In the genomic region with DNA sequence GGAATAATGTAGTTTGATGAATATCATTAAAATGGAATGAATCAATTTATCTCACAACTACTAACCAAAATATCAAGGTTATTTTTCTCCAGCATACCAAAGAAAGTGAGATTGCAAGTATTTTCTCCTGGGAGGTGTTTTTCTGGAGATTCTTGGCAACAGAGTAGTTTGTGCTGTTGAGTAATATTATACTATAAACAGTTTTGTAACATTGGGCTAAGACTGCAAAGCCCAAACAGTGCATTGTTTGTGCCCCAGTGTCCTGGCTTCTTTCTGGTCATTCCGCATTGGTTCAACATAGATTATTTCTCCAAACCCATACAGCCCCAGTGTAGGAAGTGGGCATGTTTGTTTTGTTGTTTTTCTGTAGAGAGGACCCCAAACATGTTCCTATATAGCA, we compare ENCODE assay signal across 20 mouse cellular contexts. TPM values are rescaled to one million over a fixed set of nuclear protein-coding genes. Genes with fewer than 3 reads are reported as not detected.
A peak's percentile ranks its signal among the peaks of the same experiment; 100 is the strongest.
DNase-seq lines count a peak whose midpoint lies in the region; ATAC-seq and TF ChIP-seq lines count a peak whose summit lies in the region.
"Had no signal": no experiment of that assay in that cellular context is flagged by ENCODE, and none has a peak within 500 bp of the region (broad histone marks: within the 10 kb centered on the region; RNA-seq: fewer than 3 reads in every experiment).

No protein-coding gene starts in this region.

- H3K27ac ChIP-seq in heart, embryonic 10.5 days: no peak overlapping the region
- no peak overlapping the region for H3K27ac ChIP-seq in liver, postnatal 0 days (ENCODE audit: low read depth)
- H3K27ac ChIP-seq in liver, embryonic 11.5 days (ENCODE audit: low read depth, low read length): no peak overlapping the region
- no peak overlapping the region for H3K27ac ChIP-seq in midbrain, embryonic 11.5 days (ENCODE audit: low read depth, low read length)
- no peak overlapping the region for H3K27ac ChIP-seq in midbrain, embryonic 10.5 days (replicated peaks)
- H3K27ac ChIP-seq: embryonic facial prominence, embryonic 10.5 days; embryonic facial prominence, embryonic 13.5 days; forebrain, embryonic 12.5 days; heart, adult 2 months had no signal

- no peaks in the 10 kb centered on the region for H3K36me3 ChIP-seq in heart, embryonic 10.5 days
- no peaks in the 10 kb centered on the region for H3K36me3 ChIP-seq in liver, postnatal 0 days (replicated peaks; ENCODE audit: insufficient read depth, low read length)
- no peaks in the 10 kb centered on the region for H3K36me3 ChIP-seq in liver, embryonic 11.5 days (ENCODE audit: control insufficient read depth, insufficient read depth, low read length)
- H3K36me3 ChIP-seq in midbrain, embryonic 11.5 days (ENCODE audit: control insufficient read depth, insufficient read depth, low read length): no peaks in the 10 kb centered on the region
- no peaks in the 10 kb centered on the region for H3K36me3 ChIP-seq in midbrain, embryonic 10.5 days
- H3K36me3 ChIP-seq: embryonic facial prominence, embryonic 10.5 days; embryonic facial prominence, embryonic 13.5 days; forebrain, embryonic 12.5 days; forebrain, embryonic 15.5 days; hindbrain, embryonic 10.5 days; hindbrain, embryonic 13.5 days had no signal

- WGBS in heart, embryonic 10.5 days: 85% methylated on average over 1 of the region's 1 CpGs
- WGBS in liver, postnatal 0 days (ENCODE audit: insufficient replicate concordance): 84% methylated on average over 1 of the region's 1 CpGs
- WGBS in liver, embryonic 11.5 days: 97% methylated on average over 1 of the region's 1 CpGs
- 91% methylated on average over 1 of the region's 1 CpGs for WGBS in midbrain, embryonic 11.5 days
- 94% methylated on average over 1 of the region's 1 CpGs for WGBS in midbrain, embryonic 10.5 days

- H3K4me2 ChIP-seq in liver, postnatal 0 days (ENCODE audit: low read depth, low read length): no peak overlapping the region
- H3K4me2 ChIP-seq in liver, embryonic 11.5 days: no peak overlapping the region
- H3K4me2 ChIP-seq in midbrain, embryonic 11.5 days: no peak overlapping the region
- H3K4me2 ChIP-seq: embryonic facial prominence, embryonic 13.5 days; forebrain, embryonic 12.5 days; forebrain, embryonic 15.5 days; heart, embryonic 11.5 days; hindbrain, embryonic 13.5 days had no signal

- no peaks in the 10 kb centered on the region for H3K27me3 ChIP-seq in heart, embryonic 10.5 days (ENCODE audit: insufficient read depth, poor library complexity, severe bottlenecking)
- no peaks in the 10 kb centered on the region for H3K27me3 ChIP-seq in liver, postnatal 0 days (ENCODE audit: insufficient read depth, low read length)
- no peaks in the 10 kb centered on the region for H3K27me3 ChIP-seq in liver, embryonic 11.5 days (replicated peaks; ENCODE audit: control insufficient read depth, insufficient read depth, low read length)
- peaks cover 3% of the 10 kb centered on the region; the same call in 1 of the 2 replicates for H3K27me3 ChIP-seq in midbrain, embryonic 11.5 days (ENCODE audit: control insufficient read depth, insufficient read depth, low read length)
- H3K27me3 ChIP-seq in midbrain, embryonic 10.5 days (ENCODE audit: low read depth, poor library complexity, severe bottlenecking): peaks cover 19% of the 10 kb centered on the region
- H3K27me3 ChIP-seq: embryonic facial prominence, embryonic 13.5 days; forebrain, embryonic 12.5 days; forebrain, embryonic 15.5 days; hindbrain, embryonic 13.5 days; Patski had no signal

- H3K4me3 ChIP-seq in heart, embryonic 10.5 days: no peak overlapping the region
- H3K4me3 ChIP-seq in liver, postnatal 0 days (ENCODE audit: low read depth, low read length): no peak overlapping the region
- H3K4me3 ChIP-seq in liver, embryonic 11.5 days (ENCODE audit: low read depth, low read length): no peak overlapping the region
- no peak overlapping the region for H3K4me3 ChIP-seq in midbrain, embryonic 11.5 days (ENCODE audit: low read depth, low read length)
- H3K4me3 ChIP-seq in midbrain, embryonic 10.5 days: no peak overlapping the region
- H3K4me3 ChIP-seq: embryonic facial prominence, embryonic 10.5 days; embryonic facial prominence, embryonic 13.5 days; erythroblast, embryonic 14.5 days; forebrain, embryonic 12.5 days; forebrain, embryonic 15.5 days; heart, adult 2 months; hindbrain, embryonic 10.5 days; hindbrain, embryonic 13.5 days had no signal

- peak; percentile 68 for ATAC-seq in liver, postnatal 0 days
- no peak for ATAC-seq in liver, embryonic 11.5 days (replicated peaks; ENCODE audit: low FRiP score)
- ATAC-seq in midbrain, embryonic 11.5 days (ENCODE audit: low FRiP score): no peak
- ATAC-seq: Patski had no signal

- peaks cover 11% of the 10 kb centered on the region for H3K4me1 ChIP-seq in heart, embryonic 10.5 days
- no peaks in the 10 kb centered on the region for H3K4me1 ChIP-seq in liver, postnatal 0 days (ENCODE audit: insufficient read depth)
- no peaks in the 10 kb centered on the region for H3K4me1 ChIP-seq in liver, embryonic 11.5 days (replicated peaks; ENCODE audit: control insufficient read depth, insufficient read depth, low read length)
- H3K4me1 ChIP-seq in midbrain, embryonic 11.5 days (ENCODE audit: control insufficient read depth, insufficient read depth, low read length): no peaks in the 10 kb centered on the region
- H3K4me1 ChIP-seq in midbrain, embryonic 10.5 days: peaks cover 3% of the 10 kb centered on the region

- peak; percentile 5 for DNase-seq in heart, embryonic 10.5 days (ENCODE audit: low spot score)
- no peak for DNase-seq in heart, postnatal 25 days (ENCODE audit: low spot score)
- DNase-seq in liver, postnatal 0 days: no peak
- no peak for DNase-seq in liver, embryonic 11.5 days (ENCODE audit: low spot score)
- DNase-seq in midbrain, embryonic 11.5 days (ENCODE audit: low spot score, missing footprints): peak; percentile 49
- DNase-seq in midbrain, embryonic 10.5 days (ENCODE audit: low spot score): no peak
- DNase-seq: adrenal gland, adult 2 months; gastrocnemius, postnatal 10 days; gastrocnemius, postnatal 36 days; heart, adult 2 months; heart, postnatal 36 days had no signal

- TF ChIP-seq EP300 in liver, postnatal 0 days (IDR thresholded peaks at IDR 0.05; ENCODE audit: low read depth): no peak

- no peak overlapping the region for H3K9ac ChIP-seq in liver, postnatal 0 days (replicated peaks)
- no peak overlapping the region for H3K9ac ChIP-seq in liver, embryonic 11.5 days (ENCODE audit: low read depth, low read length)
- no peak overlapping the region for H3K9ac ChIP-seq in midbrain, embryonic 11.5 days (ENCODE audit: low read length)
- H3K9ac ChIP-seq: embryonic facial prominence, embryonic 13.5 days; forebrain, embryonic 12.5 days; forebrain, embryonic 15.5 days; hindbrain, embryonic 13.5 days had no signal

- no peaks in the 10 kb centered on the region for H3K9me3 ChIP-seq in heart, embryonic 10.5 days
- H3K9me3 ChIP-seq in liver, postnatal 0 days (ENCODE audit: low read length): no peaks in the 10 kb centered on the region
- no peaks in the 10 kb centered on the region for H3K9me3 ChIP-seq in liver, embryonic 11.5 days (ENCODE audit: control insufficient read depth, low read length)
- H3K9me3 ChIP-seq in midbrain, embryonic 11.5 days (ENCODE audit: control insufficient read depth, low read length): no peaks in the 10 kb centered on the region
- H3K9me3 ChIP-seq in midbrain, embryonic 10.5 days (replicated peaks): no peaks in the 10 kb centered on the region
- H3K9me3 ChIP-seq: embryonic facial prominence, embryonic 10.5 days; embryonic facial prominence, embryonic 13.5 days; forebrain, embryonic 12.5 days; forebrain, embryonic 15.5 days; hindbrain, embryonic 10.5 days had no signal

- intact Hi-C loops in heart, postnatal 25 days (cut with DNase I): no loop called here

- TF ChIP-seq CTCF in liver, postnatal 0 days (IDR thresholded peaks at IDR 0.05; ENCODE audit: low read depth): no peak

RNA-seq across cellular contexts. Expression of gene B3galnt1, which starts 55.0 kb away (rescaled TPM):
- 26.5 and 27.7 TPM in 2 replicates for polyA plus RNA-seq in heart, embryonic 10.5 days (2016; fragmentation: Nextera tagmentation; extraction: Ambion mirVana)
- 1 to 10 TPM; 1.9 to 2.1 TPM for total RNA-seq in heart, postnatal 25 days (2021)
- polyA plus RNA-seq in liver, postnatal 0 days (2015; fragmentation: Nextera tagmentation; extraction: Ambion mirVana): 1.9 and 2.0 TPM in 2 replicates
- polyA plus RNA-seq in liver, embryonic 11.5 days (2014; fragmentation: Nextera tagmentation; extraction: Ambion mirVana): 10.0 and 11.3 TPM in 2 replicates
- 44.4 and 45.9 TPM in 2 replicates for polyA plus RNA-seq in midbrain, embryonic 11.5 days (2014; fragmentation: Nextera tagmentation; extraction: Ambion mirVana)
- 33.7 and 35.8 TPM in 2 replicates for polyA plus RNA-seq in midbrain, embryonic 10.5 days (2016; fragmentation: Nextera tagmentation; extraction: Ambion mirVana)
- polyA plus RNA-seq: erythroblast, embryonic 14.5 days had no signal

Comparison
In these comparisons a context has a peak if more than half of its experiments do, and no peak if none do; other contexts are left out.
1. DNase-seq: peak in heart, embryonic 10.5 days (single experiment) and midbrain, embryonic 11.5 days (single experiment); none in heart, postnatal 25 days (single experiment), liver, postnatal 0 days (single experiment), liver, embryonic 11.5 days (single experiment) and midbrain, embryonic 10.5 days (single experiment).